11 mouse cellular contexts compared by ENCODE assay signal in genomic region chr8:119836831-119837230, GRCm38 (mm10). TPM values are rescaled to one million over a fixed set of nuclear protein-coding genes. Genes with fewer than 3 reads are reported as not detected.
DNase-seq lines count a peak whose midpoint lies in the region; ATAC-seq and TF ChIP-seq lines count a peak whose summit lies in the region.
"Had no signal": no experiment of that assay in that cellular context is flagged by ENCODE, and none has a peak within 500 bp of the region (broad histone marks: within the 10 kb centered on the region; RNA-seq: fewer than 3 reads in every experiment).

No protein-coding gene starts in this region.

- no peak overlapping the region for H3K9ac ChIP-seq in hindbrain, embryonic 12.5 days
- no peak overlapping the region for H3K9ac ChIP-seq in liver, postnatal 0 days (replicated peaks)
- H3K9ac ChIP-seq in stomach, postnatal 0 days (ENCODE audit: low read length): 0 out of 2 replicates have a peak overlapping the region, but pooled peaks have one; percentile 8
- H3K9ac ChIP-seq in heart, embryonic 12.5 days: no peak overlapping the region

- TF ChIP-seq CTCF in liver, postnatal 0 days (IDR thresholded peaks at IDR 0.05; ENCODE audit: low read depth): no peak
- TF ChIP-seq CTCF in stomach, postnatal 0 days (IDR thresholded peaks at IDR 0.05; ENCODE audit: low read depth): no peak

- H3K36me3 ChIP-seq in megakaryocyte, embryonic 14.5 days (replicated peaks; ENCODE audit: low read length): peaks cover 42% of the 10 kb centered on the region
- 0 out of 2 replicates have a peak, but pooled peaks cover 7% of the 10 kb centered on the region for H3K36me3 ChIP-seq in hindbrain, embryonic 12.5 days
- H3K36me3 ChIP-seq in liver, postnatal 0 days (replicated peaks; ENCODE audit: insufficient read depth, low read length): no peaks in the 10 kb centered on the region; the same call in 1 of the 2 replicates
- no peaks in the 10 kb centered on the region for H3K36me3 ChIP-seq in stomach, postnatal 0 days (ENCODE audit: control insufficient read depth, insufficient read depth, low read length)
- peaks cover 4% of the 10 kb centered on the region; the same call in 1 of the 2 replicates for H3K36me3 ChIP-seq in heart, embryonic 12.5 days
- H3K36me3 ChIP-seq: embryonic facial prominence, embryonic 13.5 days had no signal

- H3K27me3 ChIP-seq in megakaryocyte, embryonic 14.5 days (replicated peaks): peaks cover 20% of the 10 kb centered on the region
- H3K27me3 ChIP-seq in hindbrain, embryonic 12.5 days: no peaks in the 10 kb centered on the region
- no peaks in the 10 kb centered on the region; the same call in 1 of the 2 replicates for H3K27me3 ChIP-seq in liver, postnatal 0 days (ENCODE audit: insufficient read depth, low read length)
- no peaks in the 10 kb centered on the region for H3K27me3 ChIP-seq in stomach, postnatal 0 days (ENCODE audit: control insufficient read depth, insufficient read depth, low read length)
- H3K27me3 ChIP-seq in heart, embryonic 12.5 days (replicated peaks): no peaks in the 10 kb centered on the region
- H3K27me3 ChIP-seq: embryonic facial prominence, embryonic 13.5 days had no signal

- TF ChIP-seq EP300 in liver, postnatal 0 days (IDR thresholded peaks at IDR 0.05; ENCODE audit: low read depth): no peak
- TF ChIP-seq EP300 in stomach, postnatal 0 days (optimal IDR thresholded peaks at IDR 0.05): no peak

- ATAC-seq in megakaryocyte, adult 5-6 weeks (ENCODE audit: poor library complexity, severe bottlenecking): no peak
- no peak for ATAC-seq in hindbrain, embryonic 12.5 days (ENCODE audit: low FRiP score)
- no peak for ATAC-seq in liver, postnatal 0 days
- no peak for ATAC-seq in stomach, postnatal 0 days (ENCODE audit: low FRiP score, low TSS enrichment)
- no peak for ATAC-seq in heart, embryonic 12.5 days (ENCODE audit: insufficient number of reproducible peaks, low FRiP score)

- no peak overlapping the region for H3K27ac ChIP-seq in hindbrain, embryonic 12.5 days
- H3K27ac ChIP-seq in liver, postnatal 0 days (ENCODE audit: low read depth): no peak overlapping the region
- no peak overlapping the region for H3K27ac ChIP-seq in stomach, postnatal 0 days (replicated peaks)
- H3K27ac ChIP-seq in heart, embryonic 12.5 days (ENCODE audit: poor library complexity, severe bottlenecking): no peak overlapping the region
- H3K27ac ChIP-seq: embryonic facial prominence, embryonic 13.5 days had no signal

- H3K4me2 ChIP-seq in hindbrain, embryonic 12.5 days (replicated peaks): peak overlapping the region; percentile 19
- H3K4me2 ChIP-seq in liver, postnatal 0 days (ENCODE audit: low read depth, low read length): 0 out of 2 replicates have a peak overlapping the region, but pooled peaks have one; percentile 27
- H3K4me2 ChIP-seq in stomach, postnatal 0 days (replicated peaks; ENCODE audit: low read depth): no peak overlapping the region; the same call in 1 of the 2 replicates
- no peak overlapping the region for H3K4me2 ChIP-seq in heart, embryonic 12.5 days

- WGBS in hindbrain, embryonic 12.5 days: 66% methylated on average over 4 of the region's 4 CpGs
- WGBS in liver, postnatal 0 days (ENCODE audit: insufficient replicate concordance): 79% methylated on average over 4 of the region's 4 CpGs
- 72% methylated on average over 4 of the region's 4 CpGs for WGBS in stomach, postnatal 0 days
- 81% methylated on average over 4 of the region's 4 CpGs for WGBS in heart, embryonic 12.5 days

- peaks cover 87% of the 10 kb centered on the region for H3K4me1 ChIP-seq in megakaryocyte, embryonic 14.5 days
- peaks cover 78% of the 10 kb centered on the region for H3K4me1 ChIP-seq in hindbrain, embryonic 12.5 days
- peaks cover 48% of the 10 kb centered on the region for H3K4me1 ChIP-seq in liver, postnatal 0 days (ENCODE audit: insufficient read depth)
- peaks cover 25% of the 10 kb centered on the region; the same call in 1 of the 2 replicates for H3K4me1 ChIP-seq in stomach, postnatal 0 days (replicated peaks; ENCODE audit: control insufficient read depth, insufficient read depth)
- H3K4me1 ChIP-seq in heart, embryonic 12.5 days (replicated peaks): peaks cover 54% of the 10 kb centered on the region

- DNase-seq in liver, postnatal 0 days: no peak
- DNase-seq in stomach, postnatal 0 days (ENCODE audit: low spot score): no peak
- no peak for DNase-seq in urinary bladder, postnatal 14 days (ENCODE audit: low spot score)
- DNase-seq: adrenal gland, postnatal 25 days; kidney, adult 2 months; lung, adult 2 months had no signal

- peaks cover 7% of the 10 kb centered on the region; the same call in 1 of the 2 replicates for H3K9me3 ChIP-seq in megakaryocyte, embryonic 14.5 days
- H3K9me3 ChIP-seq in hindbrain, embryonic 12.5 days (replicated peaks): no peaks in the 10 kb centered on the region
- H3K9me3 ChIP-seq in liver, postnatal 0 days (ENCODE audit: low read length): no peaks in the 10 kb centered on the region
- no peaks in the 10 kb centered on the region for H3K9me3 ChIP-seq in stomach, postnatal 0 days (ENCODE audit: control insufficient read depth, low read length)
- no peaks in the 10 kb centered on the region for H3K9me3 ChIP-seq in heart, embryonic 12.5 days (replicated peaks)
- H3K9me3 ChIP-seq: embryonic facial prominence, embryonic 13.5 days had no signal

- peak overlapping the region; percentile 69 for H3K4me3 ChIP-seq in megakaryocyte, embryonic 14.5 days (replicated peaks)
- H3K4me3 ChIP-seq in hindbrain, embryonic 12.5 days: no peak overlapping the region
- H3K4me3 ChIP-seq in liver, postnatal 0 days (ENCODE audit: low read depth, low read length): no peak overlapping the region
- H3K4me3 ChIP-seq in stomach, postnatal 0 days (ENCODE audit: low read depth, low read length): no peak overlapping the region
- no peak overlapping the region for H3K4me3 ChIP-seq in heart, embryonic 12.5 days
- H3K4me3 ChIP-seq: embryonic facial prominence, embryonic 13.5 days had no signal

RNA-seq across cellular contexts. Expression of gene Cotl1, which starts 3.5 kb away (rescaled TPM):
- 413 and 593 TPM in 2 replicates for polyA plus RNA-seq in megakaryocyte, embryonic 14.5 days (2012; ENCODE audit: insufficient read depth, low replicate concordance)
- 526 and 619 TPM in 2 replicates for total RNA-seq in megakaryocyte, adult 5-6 weeks (2015)
- 490 and 532 TPM in 2 replicates for total RNA-seq in megakaryocyte, adult 5-6 weeks (2017)
- polyA plus RNA-seq in hindbrain, embryonic 12.5 days (2016; fragmentation: Nextera tagmentation; extraction: Ambion mirVana): 115 and 142 TPM in 2 replicates
- 28.5 and 28.8 TPM in 2 replicates for polyA plus RNA-seq in liver, postnatal 0 days (2015; fragmentation: Nextera tagmentation; extraction: Ambion mirVana)
- polyA plus RNA-seq in stomach, postnatal 0 days (2015; fragmentation: Nextera tagmentation; extraction: Ambion mirVana): 100 and 106 TPM in 2 replicates
- 40.6 and 54.2 TPM in 2 replicates for polyA plus RNA-seq in heart, embryonic 12.5 days (2016; fragmentation: Nextera tagmentation; extraction: Ambion mirVana)

RNA-seq across cellular contexts. Expression of gene Klhl36, which starts 25.2 kb away (rescaled TPM):
- polyA plus RNA-seq in megakaryocyte, embryonic 14.5 days (2012; ENCODE audit: insufficient read depth, low replicate concordance): 5.2 and 14.1 TPM in 2 replicates
- total RNA-seq in megakaryocyte, adult 5-6 weeks (2015): 2.7 and 5.5 TPM in 2 replicates
- total RNA-seq in megakaryocyte, adult 5-6 weeks (2017): 8.5 and 9.2 TPM in 2 replicates
- polyA plus RNA-seq in hindbrain, embryonic 12.5 days (2016; fragmentation: Nextera tagmentation; extraction: Ambion mirVana): 12.2 and 12.8 TPM in 2 replicates
- polyA plus RNA-seq in liver, postnatal 0 days (2015; fragmentation: Nextera tagmentation; extraction: Ambion mirVana): 4.3 and 4.9 TPM in 2 replicates
- polyA plus RNA-seq in stomach, postnatal 0 days (2015; fragmentation: Nextera tagmentation; extraction: Ambion mirVana): 9.0 and 10.0 TPM in 2 replicates
- 10.3 and 12.5 TPM in 2 replicates for polyA plus RNA-seq in heart, embryonic 12.5 days (2016; fragmentation: Nextera tagmentation; extraction: Ambion mirVana)

RNA-seq across cellular contexts. Expression of gene Tldc1, which starts 58.6 kb away (rescaled TPM):
- 1.7 and 2.0 TPM in 2 replicates for polyA plus RNA-seq in megakaryocyte, embryonic 14.5 days (2012; ENCODE audit: insufficient read depth, low replicate concordance)
- total RNA-seq in megakaryocyte, adult 5-6 weeks (2015): 2.2 and 2.6 TPM in 2 replicates
- total RNA-seq in megakaryocyte, adult 5-6 weeks (2017): 2.9 and 4.3 TPM in 2 replicates
- polyA plus RNA-seq in hindbrain, embryonic 12.5 days (2016; fragmentation: Nextera tagmentation; extraction: Ambion mirVana): 11.9 and 12.2 TPM in 2 replicates
- polyA plus RNA-seq in liver, postnatal 0 days (2015; fragmentation: Nextera tagmentation; extraction: Ambion mirVana): 4.3 and 4.6 TPM in 2 replicates
- polyA plus RNA-seq in stomach, postnatal 0 days (2015; fragmentation: Nextera tagmentation; extraction: Ambion mirVana): 9.1 and 10.7 TPM in 2 replicates
- polyA plus RNA-seq in heart, embryonic 12.5 days (2016; fragmentation: Nextera tagmentation; extraction: Ambion mirVana): 14.6 and 14.8 TPM in 2 replicates

Comparison
In these comparisons a context has a peak if more than half of its experiments do, and no peak if none do; other contexts are left out.
1. H3K4me2 ChIP-seq: peak in hindbrain, embryonic 12.5 days (single experiment) and liver, postnatal 0 days (single experiment); none in stomach, postnatal 0 days (single experiment) and heart, embryonic 12.5 days (single experiment).